Mouse (Mus musculus) bone marrow macrophage, adult 2 months (primary cell): ENCODE measurements at regions not wholly inside any gene's neighbourhood (a gene's known extent, or its start where the extent isn't known, plus 50 kb on each side); places are given as distances from the start of the nearest gene placed in this dataset.

Source experiments
- CTCF ChIP-seq: IDR thresholded peaks from 2 replicates; pipeline ENCODE4 v1.5.1; 2012; ENCODE audit warnings: low read depth, mild to moderate bottlenecking, low read length, moderate library complexity
- POLR2A ChIP-seq: IDR thresholded peaks from 2 replicates; pipeline ENCODE4 v1.6.1; 2012; ENCODE audit warnings: mild to moderate bottlenecking, low read depth, low read length, borderline replicate concordance

DNA sequence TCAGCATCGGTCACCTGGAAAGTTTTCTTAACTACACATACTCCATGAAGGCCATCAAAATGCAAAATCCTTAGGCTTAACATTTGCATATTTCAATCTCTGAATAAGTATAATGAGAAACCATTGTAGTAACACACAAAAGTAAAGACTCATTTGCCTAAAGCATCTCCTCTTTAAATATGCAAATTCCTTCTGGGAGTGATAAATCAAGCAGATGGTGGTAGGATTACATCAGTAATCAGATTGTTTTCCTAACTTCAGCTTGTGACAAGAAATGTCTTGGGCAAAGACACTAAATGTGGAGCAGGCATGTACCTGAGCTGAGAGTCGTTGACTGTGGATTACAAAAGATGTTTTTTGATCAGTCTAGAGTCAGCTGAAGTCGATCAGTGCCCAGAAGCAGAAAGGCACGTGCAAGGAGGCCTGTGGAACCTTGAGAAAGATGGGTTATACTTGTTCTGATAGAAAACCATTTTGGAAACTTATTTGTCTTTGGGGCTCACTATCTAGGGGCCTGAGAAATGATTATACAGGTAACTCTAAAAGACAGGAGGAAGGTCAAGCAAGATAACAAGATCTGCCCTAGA lies 615.5 kb upstream of the A1bg start:
- TF ChIP-seq CTCF: no peak
- TF ChIP-seq POLR2A: no peak
